Mouse (Mus musculus) heart, embryonic 12.5 days (tissue): ENCODE measurements around the gene Apbb2. TPM values are rescaled to one million over a fixed set of nuclear protein-coding genes. Genes with fewer than 3 reads are reported as not detected.

Experiments
- ATAC-seq: fragments of 200-750 bp; cut with Nextera tagmentation; 2 replicates; pipeline ENCODE4 v1.8.0; 2017; ENCODE audit warnings: moderate TSS enrichment, moderate library complexity; ENCODE audit not compliant: insufficient number of reproducible peaks, low FRiP score
- H3K27ac ChIP-seq: fragments of 300-500 bp; sonication (generic); 2 replicates; pipeline ENCODE4 v1.5.1; 2016; ENCODE audit warnings: mild to moderate bottlenecking, moderate library complexity; ENCODE audit not compliant: poor library complexity, severe bottlenecking
- H3K27me3 ChIP-seq: fragments of 300-500 bp; sonication (generic); replicated peaks from 2 replicates; pipeline ENCODE4 v1.6.1; 2016; ENCODE audit warnings: mild to moderate bottlenecking, moderate library complexity
- H3K36me3 ChIP-seq: fragments of 300-500 bp; sonication (generic); 2 replicates; pipeline ENCODE4 v1.6.1; 2016; ENCODE audit warnings: mild to moderate bottlenecking, moderate library complexity
- H3K4me1 ChIP-seq: fragments of 300-500 bp; sonication (generic); replicated peaks from 2 replicates; pipeline ENCODE4 v1.6.1; 2016; ENCODE audit warnings: mild to moderate bottlenecking
- H3K4me2 ChIP-seq: fragments of 300-500 bp; sonication (generic); 2 replicates; pipeline ENCODE4 v1.6.1; 2016; ENCODE audit warnings: mild to moderate bottlenecking, moderate library complexity
- H3K4me3 ChIP-seq: fragments of 300-500 bp; sonication (generic); 2 replicates; pipeline ENCODE4 v1.5.1; 2016; ENCODE audit warnings: mild to moderate bottlenecking
- H3K9ac ChIP-seq: fragments of 300-500 bp; sonication (generic); 2 replicates; pipeline ENCODE4 v1.6.1; 2016; ENCODE audit warnings: mild to moderate bottlenecking, moderate library complexity
- H3K9me3 ChIP-seq: fragments of 300-500 bp; sonication (generic); replicated peaks from 2 replicates; pipeline ENCODE4 v1.6.1; 2016; ENCODE audit warnings: mild to moderate bottlenecking, moderate library complexity
- WGBS: fragments of 180-500 bp; shearing (Covaris S2); methylation state at CpG from one replicate; pipeline ENCODE4 v1.1.7; 2016; 5-methylcytosine and 5-hydroxymethylcytosine counted together
- polyA plus RNA-seq: library from polyadenylated mRNA; unstranded; fragments of >200 nt; fragmentation: Nextera tagmentation; extraction: Ambion mirVana; gene quantifications from 2 replicates; pipeline ENCODE4 v1.2.1, GENCODE M21; 2016

Gene Apbb2
- polyA plus RNA-seq, 1 experiment from 2014 or later = 30.7 TPM

GRCm38 (mm10) chr5:66503557-66504433, 114.8 kb downstream of the Apbb2 start:
- Histone ChIP-seq H3K27ac (peak overlapping the region; percentile 30; the same call in 1 of the 2 replicates), H3K36me3 (no peaks in the 10 kb centered on the region), H3K4me3 (no peak overlapping the region), H3K9me3 (0 out of 2 replicates have a peak, but pooled peaks cover 4% of the 10 kb centered on the region), H3K4me1 (peaks cover 23% of the 10 kb centered on the region), H3K9ac (0 out of 2 replicates have a peak overlapping the region, but pooled peaks have one; percentile 10), H3K4me2 (peak overlapping the region; percentile 39), H3K27me3 (no peaks in the 10 kb centered on the region)
- peak; percentile 48; the same call in 1 of the 2 replicates for ATAC-seq
- 46% methylated on average over 17 of the region's 17 CpGs for WGBS

- H3K9ac ChIP-seq = no peak overlapping the region
- no peak for ATAC-seq
- peaks cover 25% of the 10 kb centered on the region for H3K4me1 ChIP-seq
- H3K27ac ChIP-seq = no peak overlapping the region
- no peaks in the 10 kb centered on the region for H3K36me3 ChIP-seq
- WGBS = 89% methylated on average over 1 of the region's 1 CpGs
- H3K27me3 ChIP-seq = no peaks in the 10 kb centered on the region
- H3K9me3 ChIP-seq = 0 out of 2 replicates have a peak, but pooled peaks cover 4% of the 10 kb centered on the region
- no peak overlapping the region for H3K4me2 ChIP-seq
- H3K4me3 ChIP-seq = no peak overlapping the region
These were observed 115.6 kb downstream of the Apbb2 start for GRCm38 (mm10) chr5:66503033-66503432.

GRCm38 (mm10) chr5:66499621-66500020, 119.0 kb downstream of the Apbb2 start:
- no peak overlapping the region for H3K4me2 ChIP-seq
- H3K4me1 ChIP-seq = peaks cover 43% of the 10 kb centered on the region
- H3K27me3 ChIP-seq = no peaks in the 10 kb centered on the region
- no peaks in the 10 kb centered on the region for H3K36me3 ChIP-seq
- H3K9me3 ChIP-seq = 0 out of 2 replicates have a peak, but pooled peaks cover 4% of the 10 kb centered on the region
- no peak for ATAC-seq
- H3K27ac ChIP-seq = no peak overlapping the region
- WGBS = 88% methylated on average over 7 of the region's 7 CpGs
- H3K9ac ChIP-seq = no peak overlapping the region
- H3K4me3 ChIP-seq = no peak overlapping the region

- no peak overlapping the region for H3K4me3 ChIP-seq
- no peaks in the 10 kb centered on the region for H3K36me3 ChIP-seq
- H3K4me1 ChIP-seq = peaks cover 33% of the 10 kb centered on the region
- H3K27ac ChIP-seq = no peak overlapping the region
- H3K9me3 ChIP-seq = 0 out of 2 replicates have a peak, but pooled peaks cover 4% of the 10 kb centered on the region
- H3K4me2 ChIP-seq = no peak overlapping the region
- no peaks in the 10 kb centered on the region for H3K27me3 ChIP-seq
- ATAC-seq = no peak
- 78% methylated on average over 1 of the region's 1 CpGs for WGBS
- H3K9ac ChIP-seq = no peak overlapping the region
These were observed 120.4 kb downstream of the Apbb2 start for GRCm38 (mm10) chr5:66498140-66498539.

GRCm38 (mm10) chr5:66497479-66498087, 121.0 kb downstream of the Apbb2 start:
- 63% methylated on average over 14 of the region's 14 CpGs for WGBS
- Histone ChIP-seq H3K4me2 (no peak overlapping the region), H3K9ac (no peak overlapping the region)

GRCm38 (mm10) chr5:66496881-66497360, 121.7 kb downstream of the Apbb2 start:
- H3K27me3 ChIP-seq = no peaks in the 10 kb centered on the region
- no peak for ATAC-seq
- 57% methylated on average over 4 of the region's 4 CpGs for WGBS
- 0 out of 2 replicates have a peak, but pooled peaks cover 4% of the 10 kb centered on the region for H3K9me3 ChIP-seq
- H3K36me3 ChIP-seq = no peaks in the 10 kb centered on the region
- H3K4me1 ChIP-seq = peaks cover 31% of the 10 kb centered on the region
- H3K4me2 ChIP-seq = no peak overlapping the region
- no peak overlapping the region for H3K27ac ChIP-seq
- H3K9ac ChIP-seq = no peak overlapping the region
- no peak overlapping the region for H3K4me3 ChIP-seq

More at GRCm38 (mm10) chr5:66497479-66498087, 121.0 kb downstream of the Apbb2 start:
- Histone ChIP-seq H3K27ac (no peak overlapping the region), H3K4me1 (peaks cover 31% of the 10 kb centered on the region), H3K9me3 (0 out of 2 replicates have a peak, but pooled peaks cover 4% of the 10 kb centered on the region), H3K27me3 (no peaks in the 10 kb centered on the region), H3K36me3 (no peaks in the 10 kb centered on the region), H3K4me3 (no peak overlapping the region)
- no peak for ATAC-seq

- 43% methylated on average over 4 of the region's 4 CpGs for WGBS
- Histone ChIP-seq H3K4me1 (peaks cover 39% of the 10 kb centered on the region), H3K4me2 (no peak overlapping the region)
These were observed 123.9 kb downstream of the Apbb2 start for GRCm38 (mm10) chr5:66494651-66495050.

GRCm38 (mm10) chr5:66492563-66492960, 126.0 kb downstream of the Apbb2 start:
- Histone ChIP-seq H3K4me2 (no peak overlapping the region), H3K27me3 (no peaks in the 10 kb centered on the region), H3K4me3 (no peak overlapping the region), H3K9ac (no peak overlapping the region), H3K27ac (no peak overlapping the region), H3K36me3 (peaks cover 3% of the 10 kb centered on the region; the same call in 1 of the 2 replicates), H3K9me3 (no peaks in the 10 kb centered on the region), H3K4me1 (peaks cover 43% of the 10 kb centered on the region)
- WGBS = 77% methylated on average over 4 of the region's 4 CpGs
- no peak for ATAC-seq

More at GRCm38 (mm10) chr5:66494651-66495050, 123.9 kb downstream of the Apbb2 start:
- H3K4me3 ChIP-seq = no peak overlapping the region
- H3K9me3 ChIP-seq = no peaks in the 10 kb centered on the region
- H3K27ac ChIP-seq = no peak overlapping the region
- H3K27me3 ChIP-seq = no peaks in the 10 kb centered on the region
- ATAC-seq = no peak
- H3K36me3 ChIP-seq = no peaks in the 10 kb centered on the region
- H3K9ac ChIP-seq = no peak overlapping the region

- WGBS = 84% methylated on average over 14 of the region's 14 CpGs
- H3K27me3 ChIP-seq = no peaks in the 10 kb centered on the region
- peaks cover 37% of the 10 kb centered on the region for H3K4me1 ChIP-seq
- H3K27ac ChIP-seq = no peak overlapping the region
- no peak overlapping the region for H3K4me3 ChIP-seq
- peaks cover 3% of the 10 kb centered on the region; the same call in 1 of the 2 replicates for H3K36me3 ChIP-seq
- H3K4me2 ChIP-seq = no peak overlapping the region
- ATAC-seq = no peak
- no peaks in the 10 kb centered on the region for H3K9me3 ChIP-seq
- no peak overlapping the region for H3K9ac ChIP-seq
These were observed 126.5 kb downstream of the Apbb2 start for GRCm38 (mm10) chr5:66491907-66492562.

- Histone ChIP-seq H3K4me3 (no peak overlapping the region), H3K9ac (no peak overlapping the region), H3K27ac (no peak overlapping the region), H3K4me2 (no peak overlapping the region), H3K4me1 (peaks cover 26% of the 10 kb centered on the region), H3K27me3 (no peaks in the 10 kb centered on the region), H3K9me3 (no peaks in the 10 kb centered on the region), H3K36me3 (peaks cover 3% of the 10 kb centered on the region; the same call in 1 of the 2 replicates)
- 70% methylated on average over 7 of the region's 7 CpGs for WGBS
- no peak for ATAC-seq
These were observed 132.6 kb downstream of the Apbb2 start for GRCm38 (mm10) chr5:66486028-66486427.
